Mouse (Mus musculus): ENCODE data around the gene Prss50.

Prss50 gene

GRCm38 (mm10) chr9:110873681-110874659, 16.2 kb downstream of the Prss50 start:
- no peak for DNase-seq (ENCODE audit: low read depth in 1 of 2, low spot score in 2 of 2)

DNA sequence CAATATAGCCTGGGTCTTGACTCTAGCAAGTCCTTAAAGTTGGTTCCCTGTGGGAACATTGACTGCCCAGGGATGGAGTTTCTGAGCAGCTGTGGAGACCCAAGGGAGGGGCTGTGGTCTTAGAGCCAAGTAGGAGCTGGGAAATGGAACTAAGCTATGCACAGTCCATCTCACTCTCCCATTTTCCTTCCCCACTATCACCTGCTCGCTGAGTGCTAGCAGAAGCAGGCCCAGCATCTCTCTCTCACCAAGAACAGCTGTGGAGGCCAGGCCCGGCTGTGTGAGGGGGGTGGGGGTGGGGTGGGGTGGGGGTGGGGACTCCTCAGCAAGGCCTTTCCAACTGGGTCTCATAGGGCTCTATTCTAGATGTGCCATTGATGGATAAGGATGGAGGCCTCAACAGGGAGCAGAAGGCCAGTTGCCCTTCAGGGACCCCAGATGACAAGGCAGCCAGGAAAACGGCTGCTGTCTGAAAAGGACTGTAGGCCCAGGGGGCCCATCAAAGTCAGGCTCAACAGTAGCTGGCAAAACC, 17.0 kb downstream of the Prss50 start:
- DNase-seq (ENCODE audit: low read depth in 1 of 2, low spot score in 2 of 2): no peak

- DNase-seq (ENCODE audit: low read depth in 1 of 2, low spot score in 2 of 2): no peak
Observed at GRCm38 (mm10) chr9:110875288-110875695, 17.5 kb downstream of the Prss50 start.

DNA sequence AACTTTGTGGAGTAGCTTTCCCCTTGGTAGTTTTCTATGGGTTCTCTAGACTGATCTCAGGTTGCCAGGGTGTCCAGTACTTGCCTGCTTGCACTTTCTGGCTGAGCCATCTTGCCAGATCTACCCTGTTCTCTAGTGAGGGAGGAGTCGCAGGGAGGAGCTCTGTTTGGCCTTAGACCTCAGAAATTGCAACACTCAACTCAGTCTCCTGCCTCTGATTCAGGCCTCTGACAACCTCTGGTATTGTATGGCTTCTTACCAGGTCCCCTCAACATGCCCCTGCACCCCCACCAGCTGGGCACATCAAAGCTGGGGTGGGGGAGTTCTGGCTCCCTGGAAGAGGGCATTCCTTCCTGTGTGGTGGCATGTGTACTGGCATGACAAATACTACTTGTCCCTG, 19.6 kb downstream of the Prss50 start:
- no peak for DNase-seq (ENCODE audit: low read depth in 1 of 2, low spot score in 2 of 2)

DNA sequence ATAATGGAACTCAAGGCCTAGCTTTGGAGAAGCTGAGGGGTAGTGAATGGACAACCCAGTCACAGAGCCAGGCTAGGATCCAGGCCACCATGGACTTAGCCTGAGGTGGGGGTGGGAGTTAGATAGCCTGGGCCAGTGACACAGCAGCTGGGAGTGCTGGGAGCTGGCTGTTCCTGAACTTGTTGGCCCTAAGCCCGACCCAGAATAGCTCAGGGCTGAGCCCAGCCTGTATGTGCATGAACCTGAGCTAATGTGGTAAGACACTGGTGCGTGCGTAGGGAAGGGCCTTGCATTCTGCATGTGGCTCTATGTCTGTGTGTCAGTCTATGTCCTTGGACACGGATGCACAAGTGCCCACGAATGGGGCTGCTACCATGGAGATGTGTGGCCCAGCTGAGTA, 20.1 kb downstream of the Prss50 start:
- DNase-seq (ENCODE audit: low read depth in 1 of 2, low spot score in 2 of 2): no peak

DNA sequence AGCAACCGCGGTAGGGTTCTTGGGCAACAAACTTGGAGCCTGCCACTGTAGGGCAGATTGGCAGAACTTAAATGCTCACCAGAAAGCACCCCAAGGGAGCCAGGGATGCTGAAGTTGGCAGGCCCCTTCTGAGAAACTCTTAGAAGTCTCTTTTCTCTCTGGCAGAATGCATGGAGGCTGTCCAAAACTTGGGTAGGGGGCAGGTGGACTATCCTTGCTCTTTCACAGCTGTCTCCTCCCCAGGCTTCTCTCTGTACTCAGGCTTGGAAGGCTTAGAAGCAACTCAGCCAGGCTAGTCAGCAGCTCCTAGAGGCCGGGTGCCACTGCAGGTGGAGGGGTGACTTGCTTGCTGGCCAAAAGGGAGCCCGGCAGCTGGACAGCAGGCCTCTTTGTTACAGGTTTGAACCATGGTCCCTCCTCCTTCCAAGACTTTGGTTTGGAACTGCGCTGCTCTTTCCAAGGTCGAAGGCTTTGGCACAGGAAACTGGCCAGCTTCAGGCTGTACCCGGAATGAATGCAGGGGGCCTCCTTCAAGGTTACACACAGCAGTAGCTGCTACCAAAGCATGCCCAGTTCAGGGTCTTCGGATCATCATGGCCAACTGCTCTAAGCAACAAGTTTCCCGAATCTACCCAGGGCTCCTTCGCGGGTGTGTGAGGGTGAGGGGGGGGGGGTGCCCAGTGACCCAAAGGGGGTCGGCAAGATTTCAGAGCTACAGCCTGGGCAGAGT, 21.6 kb downstream of the Prss50 start, which contains the start of gene Als2cl:
Als2cl (plus strand) TSS at position 680 of the 730 bp plus-strand sequence.
- no peak for DNase-seq (ENCODE audit: low read depth in 1 of 2, low spot score in 2 of 2)

DNA sequence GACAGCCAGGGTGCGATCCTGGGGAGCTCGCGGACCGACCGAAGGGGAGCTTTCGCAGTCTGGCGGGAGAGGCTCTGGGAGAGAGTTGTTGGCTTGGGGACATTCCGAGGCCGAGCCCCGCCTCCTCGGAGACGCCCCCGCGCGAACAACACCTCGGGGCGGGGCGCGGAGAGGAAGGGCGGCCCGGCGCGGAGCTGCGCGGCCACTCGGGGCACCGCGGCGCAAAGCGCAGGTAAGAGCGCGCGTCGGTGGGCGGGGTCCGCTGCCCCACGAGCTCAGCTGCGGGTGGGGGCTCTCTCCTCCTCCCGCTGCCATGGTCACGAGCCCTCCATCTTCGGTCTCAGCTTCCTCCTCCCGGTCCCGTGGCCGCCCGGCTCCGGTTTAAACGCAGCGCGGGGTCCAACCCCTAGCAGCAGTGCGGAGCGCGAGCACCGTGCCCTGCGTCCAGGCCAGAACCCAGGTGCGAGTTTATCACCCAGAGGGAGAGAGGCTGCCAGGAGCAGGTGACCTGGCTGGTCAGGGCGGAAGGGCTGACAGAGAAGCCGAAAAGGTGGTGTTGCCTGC, 22.3 kb downstream of the Prss50 start, which contains the start of gene Tmie:
Tmie (minus strand) TSS at position 116 of the 564 bp plus-strand sequence.
- no peak for DNase-seq (ENCODE audit: low read depth in 1 of 2, low spot score in 2 of 2)

DNA sequence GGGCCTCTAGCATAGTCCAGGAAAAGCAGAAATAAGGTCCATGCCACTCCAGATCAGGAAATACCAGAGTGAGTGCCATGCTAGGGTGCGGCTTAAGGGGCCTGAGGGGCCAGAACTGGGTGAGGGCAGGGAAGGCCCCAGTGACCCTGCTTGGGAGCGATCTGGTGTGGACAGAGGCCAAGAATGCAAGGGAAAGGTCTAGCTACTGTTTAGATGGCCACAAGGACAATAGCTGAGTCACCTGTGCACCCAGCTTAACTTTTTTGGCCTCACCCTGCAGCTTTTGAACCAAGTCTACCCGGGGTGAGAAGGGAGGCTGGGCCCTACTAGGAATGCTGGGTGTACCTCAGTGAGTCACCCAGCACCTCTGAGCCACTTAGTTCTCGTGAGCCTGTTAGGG, 23.0 kb downstream of the Prss50 start:
- no peak for DNase-seq (ENCODE audit: low read depth in 1 of 2, low spot score in 2 of 2)

DNA sequence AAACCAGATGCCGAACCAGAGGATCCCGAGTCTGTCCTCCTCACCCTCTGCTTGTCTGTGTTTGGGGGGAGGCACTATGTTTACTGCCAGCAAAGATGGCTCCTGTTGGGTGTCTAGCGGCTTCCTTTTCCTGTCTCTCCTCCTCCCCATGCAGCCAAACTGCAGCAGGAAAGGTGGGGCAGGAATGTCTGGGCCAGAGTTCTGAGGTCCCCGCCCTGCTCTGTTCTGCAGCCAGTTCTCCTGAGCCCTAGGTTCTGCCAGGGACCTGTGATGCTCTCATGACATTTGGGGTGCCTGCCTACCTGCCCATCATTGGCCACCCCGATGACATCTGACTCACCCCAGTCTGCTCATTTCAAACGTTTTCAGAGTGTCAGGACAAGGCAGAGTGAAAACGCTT, 24.2 kb downstream of the Prss50 start:
- DNase-seq (ENCODE audit: low read depth in 1 of 2, low spot score in 2 of 2): no peak

DNA sequence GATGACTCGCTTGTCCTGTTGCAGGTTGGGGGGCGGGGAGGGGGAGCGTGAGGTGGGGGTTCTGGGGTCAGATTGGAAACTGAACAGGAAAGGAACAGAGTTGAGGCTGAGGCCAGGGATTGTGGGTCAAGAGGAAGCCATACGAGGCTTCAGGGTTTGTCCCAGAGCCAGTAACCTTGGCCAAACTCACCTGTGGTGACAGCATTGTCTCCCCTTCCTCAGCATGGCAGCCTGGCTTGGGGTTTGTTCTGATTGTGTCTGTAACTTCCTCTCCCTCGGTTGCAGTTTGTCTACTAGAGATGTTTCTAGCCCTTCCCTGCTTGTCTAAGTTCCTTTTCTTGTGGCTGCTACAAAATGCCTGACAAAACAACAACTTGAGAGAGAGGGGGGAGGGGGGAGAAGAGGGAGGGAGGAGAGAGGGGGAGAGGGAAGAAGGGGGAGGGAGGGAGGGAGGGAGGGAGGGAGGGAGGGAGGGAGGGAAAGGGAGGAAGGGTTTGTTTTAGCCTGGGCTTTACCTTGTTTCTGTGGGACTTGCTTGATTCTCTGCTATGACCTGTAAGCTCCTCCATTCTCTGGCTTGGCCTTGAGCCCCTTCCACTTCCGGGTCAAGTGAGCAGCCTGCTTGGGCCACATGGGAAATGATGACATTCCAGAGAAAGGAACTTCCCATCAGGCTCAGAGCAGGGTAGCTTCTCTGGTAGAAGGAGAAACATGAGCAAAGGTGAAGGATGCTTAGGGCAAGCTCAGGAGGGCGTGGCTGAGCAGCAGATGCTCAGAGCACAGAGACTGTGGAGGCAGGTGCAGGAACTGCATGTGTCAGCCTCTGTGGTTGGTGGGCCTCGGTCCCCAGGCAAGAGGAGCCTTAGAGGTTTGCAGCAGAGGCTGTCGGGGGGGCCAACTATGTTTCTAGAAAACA, 29.9 kb downstream of the Prss50 start:
- no peak for DNase-seq (ENCODE audit: low read depth in 1 of 2, low spot score in 2 of 2)

DNA sequence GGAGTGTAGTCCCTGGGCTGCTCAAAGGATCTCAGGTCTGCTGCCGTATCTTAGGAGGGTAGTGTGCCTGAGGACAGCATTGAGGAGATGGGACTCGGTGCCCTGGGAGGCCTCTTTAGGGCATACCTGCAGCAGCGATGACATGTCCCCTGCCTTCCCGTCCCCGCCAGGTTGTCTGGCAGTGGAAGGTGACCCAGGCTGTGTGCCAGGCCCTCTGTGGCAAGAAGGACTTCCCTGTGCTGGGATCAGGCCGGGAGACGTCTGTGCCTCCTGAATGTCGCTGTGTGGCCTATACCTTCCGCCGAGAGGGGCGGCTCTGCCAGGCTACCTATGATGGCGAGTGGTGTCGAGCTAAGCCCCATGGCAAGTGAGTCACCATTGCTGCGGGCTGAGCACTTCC, 31.2 kb downstream of the Prss50 start:
- no peak for DNase-seq (ENCODE audit: low read depth in 1 of 2, low spot score in 2 of 2)

DNA sequence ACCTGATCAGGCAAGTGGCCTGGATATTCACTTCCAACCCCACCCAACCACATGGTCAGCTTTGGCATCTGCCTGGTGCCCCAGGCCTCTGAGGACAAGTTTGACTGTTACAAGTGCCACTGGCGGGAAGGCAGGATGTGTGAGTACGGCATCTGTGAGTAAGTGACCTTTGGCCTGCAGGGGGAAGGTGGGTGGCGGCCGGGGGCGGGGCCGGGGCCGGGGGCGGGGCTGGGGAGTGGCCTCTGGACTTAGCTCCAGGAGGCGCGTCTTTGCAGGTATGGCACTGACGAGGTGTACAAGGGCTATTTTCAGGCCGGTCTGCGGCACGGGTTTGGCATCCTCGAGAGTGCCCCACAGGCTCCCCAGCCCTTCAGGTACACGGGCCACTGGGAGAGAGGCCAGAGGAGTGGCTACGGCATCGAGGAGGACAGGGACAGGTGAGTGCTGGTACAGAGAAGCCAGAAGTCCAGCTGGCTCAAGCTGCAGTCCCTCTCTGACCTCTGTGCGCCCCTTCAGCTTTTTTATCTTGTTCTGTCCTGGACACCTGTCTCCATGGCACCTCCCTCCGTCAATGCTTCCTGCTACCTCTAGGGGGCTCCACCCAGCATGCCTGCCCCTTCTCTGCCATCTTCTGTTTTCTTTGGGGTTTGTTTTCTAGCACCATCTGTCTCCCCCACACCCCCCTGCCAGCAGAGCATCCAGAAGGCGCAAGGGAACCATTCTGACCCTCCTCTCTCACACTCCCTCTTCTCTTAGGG, 32.4 kb downstream of the Prss50 start:
- no peak for DNase-seq (ENCODE audit: low read depth in 1 of 2, low spot score in 2 of 2)

DNA sequence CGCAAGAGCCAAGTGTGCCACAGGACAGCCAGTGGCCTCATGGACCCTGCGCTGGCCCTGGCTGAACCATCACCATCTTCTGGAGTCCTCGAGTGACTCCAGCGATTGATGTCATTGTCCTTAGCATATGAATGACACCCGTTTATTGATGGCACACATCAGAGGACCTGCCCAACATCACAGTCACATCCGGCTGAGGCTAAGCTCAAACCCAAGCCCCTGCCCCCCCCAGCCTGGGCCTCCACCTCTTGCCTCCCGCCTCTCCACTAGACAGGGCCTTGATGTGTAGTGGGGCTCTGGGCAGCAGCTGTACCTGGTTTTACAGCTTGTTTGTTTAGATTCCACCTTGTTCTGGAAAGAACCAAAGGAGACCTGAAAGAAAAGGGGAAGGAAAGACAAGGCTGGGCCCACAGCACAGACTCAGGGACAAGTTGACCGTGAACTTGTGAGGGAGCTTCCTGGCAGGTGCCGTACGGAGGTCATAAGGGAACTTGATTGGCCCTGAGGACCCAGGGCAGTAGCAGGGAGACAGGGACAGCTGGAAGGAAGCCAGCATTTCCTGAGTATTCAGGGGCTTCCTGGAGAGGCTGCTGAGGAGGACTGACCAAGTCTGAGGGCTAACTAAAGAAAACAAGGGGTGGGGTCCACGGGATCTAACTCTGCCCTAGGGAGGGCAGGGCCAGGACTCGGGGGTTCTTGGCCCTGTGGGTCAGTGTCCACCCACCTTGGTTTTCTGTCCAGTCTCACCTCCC, 33.5 kb downstream of the Prss50 start:
- no peak for DNase-seq (ENCODE audit: low read depth in 1 of 2, low spot score in 2 of 2)

DNA sequence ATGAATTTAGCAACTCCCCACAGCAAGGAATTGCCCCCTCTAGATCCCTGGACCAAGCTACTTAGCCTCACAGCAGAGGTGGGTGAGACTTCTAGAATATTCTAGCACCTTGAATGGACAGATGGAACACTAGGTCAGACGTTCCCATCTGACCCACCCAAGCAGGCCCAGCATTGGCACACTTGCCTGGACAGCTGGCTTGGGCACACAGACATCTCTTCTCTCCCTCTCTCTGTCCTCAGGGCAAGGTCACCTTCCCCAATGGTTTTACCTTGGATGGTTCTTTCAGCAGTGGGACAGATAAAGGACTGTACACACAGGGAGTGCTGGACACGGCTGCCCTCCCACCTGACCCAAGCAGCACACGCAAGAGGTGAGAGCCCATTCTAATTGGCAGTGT, 34.8 kb downstream of the Prss50 start:
- no peak for DNase-seq (ENCODE audit: low read depth in 1 of 2, low spot score in 2 of 2)

- DNase-seq (ENCODE audit: low read depth in 1 of 2, low spot score in 2 of 2): no peak
Observed at GRCm38 (mm10) chr9:110893429-110893828, 35.7 kb downstream of the Prss50 start.

- DNase-seq (ENCODE audit: low read depth in 1 of 2, low spot score in 2 of 2): no peak
Observed at GRCm38 (mm10) chr9:110895507-110895906, 37.7 kb downstream of the Prss50 start.

GRCm38 (mm10) chr9:110895994-110896393, 38.2 kb downstream of the Prss50 start:
- DNase-seq (ENCODE audit: low read depth in 1 of 2, low spot score in 2 of 2): no peak

- no peak for DNase-seq (ENCODE audit: low read depth in 1 of 2, low spot score in 2 of 2)
Observed at GRCm38 (mm10) chr9:110896595-110896994, 38.8 kb downstream of the Prss50 start.

DNA sequence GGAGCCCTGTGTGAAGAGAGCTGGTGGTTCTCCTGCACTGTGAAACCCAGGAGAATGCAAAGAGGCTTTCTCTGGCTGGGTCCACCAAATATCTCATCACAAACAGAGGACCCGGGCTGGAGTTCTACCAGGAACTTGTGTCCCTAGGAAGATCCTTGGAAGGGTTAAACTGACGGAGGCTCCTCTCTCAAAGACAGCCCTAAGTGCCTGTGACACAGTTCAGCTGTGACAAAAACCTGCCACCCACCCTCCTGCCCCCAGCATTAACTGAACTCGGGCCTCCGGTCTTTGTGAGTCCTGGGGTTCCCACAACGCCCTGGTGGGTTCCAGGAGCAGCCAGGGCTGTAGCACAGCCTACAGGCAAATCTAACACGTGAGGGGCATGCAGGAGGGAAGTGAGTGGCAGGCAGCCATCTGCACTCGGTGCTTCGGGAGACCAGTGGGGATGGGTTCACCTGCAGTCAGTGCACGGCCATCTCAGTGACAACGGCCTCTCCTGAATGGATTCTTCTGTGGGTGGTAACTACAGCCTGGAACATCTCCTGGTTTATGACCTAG, 41.8 kb downstream of the Prss50 start:
- DNase-seq (ENCODE audit: low read depth in 1 of 2, low spot score in 2 of 2): no peak

Data from monocyte, adult 2 months (primary cell).